Mouse (Mus musculus): ENCODE measurements at regions not wholly inside any gene's neighbourhood (a gene's known extent, or its start where the extent isn't known, plus 50 kb on each side); places are given as distances from the start of the nearest gene placed in this dataset.

DNA sequence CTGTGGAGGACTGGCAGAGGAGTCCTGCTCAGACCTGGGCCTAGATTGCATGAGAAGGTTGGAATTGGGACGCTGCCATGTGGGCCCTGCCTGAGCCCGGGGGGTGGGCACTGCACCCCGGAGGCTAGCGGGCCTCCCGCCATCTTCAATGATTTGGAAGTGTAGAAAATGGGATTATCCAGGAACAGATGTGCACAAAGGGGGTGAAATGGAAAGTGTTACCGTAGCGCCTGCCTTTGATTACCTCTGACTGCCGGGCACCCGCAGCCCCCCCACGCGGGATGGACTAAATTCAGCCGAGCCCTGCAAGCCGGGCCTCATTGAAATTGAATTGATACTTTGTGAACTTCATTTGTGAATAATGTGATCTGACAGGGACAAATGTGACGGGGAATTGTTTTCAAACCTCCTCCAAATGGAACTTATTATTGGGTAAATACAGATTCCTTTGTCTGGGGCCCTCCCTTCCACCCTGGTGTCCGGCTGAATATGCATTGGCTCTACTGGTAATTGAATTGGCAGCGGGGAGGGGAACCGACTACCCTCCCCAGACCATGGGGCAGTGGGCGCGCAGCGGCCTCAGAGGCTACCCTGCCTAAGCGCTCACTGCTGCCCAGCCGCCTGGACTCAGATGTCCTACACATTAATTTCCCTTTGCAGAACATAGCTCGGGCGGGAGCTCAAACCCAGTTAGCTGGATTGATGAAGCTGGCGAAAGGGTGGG is 77.9 kb upstream of the Nkx1-1 start:
- no peaks in the 10 kb centered on the region for H3K4me1 ChIP-seq (ENCODE audit: control insufficient read depth, insufficient read depth, low read length)
- no peaks in the 10 kb centered on the region for H3K27me3 ChIP-seq (ENCODE audit: control insufficient read depth, insufficient read depth, low read length)
- no peak overlapping the region for H3K27ac ChIP-seq (ENCODE audit: insufficient read depth, low read length)
- TF ChIP-seq POLR2A (IDR thresholded peaks at IDR 0.05; ENCODE audit: borderline replicate concordance, insufficient read depth, low read length) (no peak), CTCF (IDR thresholded peaks at IDR 0.05; ENCODE audit: borderline replicate concordance, insufficient read depth, low read depth, low read length) (no peak)
- WGBS = 28% methylated on average over 25 of the region's 25 CpGs
- no peak for DNase-seq
- peak overlapping the region; percentile 34 for H3K4me3 ChIP-seq (replicated peaks; ENCODE audit: insufficient read depth, low read depth, low read length)

GRCm38 (mm10) chr5:33505786-33506185 is 72.0 kb upstream of the Nkx1-1 start:
- WGBS = 70% methylated on average over 13 of the region's 13 CpGs

GRCm38 (mm10) chr5:33501735-33502495 is 68.1 kb upstream of the Nkx1-1 start:
- 35% methylated on average over 23 of the region's 23 CpGs for WGBS
- Histone ChIP-seq H3K4me3 (replicated peaks; ENCODE audit: insufficient read depth, low read depth, low read length) (no peak overlapping the region), H3K4me1 (ENCODE audit: control insufficient read depth, insufficient read depth, low read length) (no peaks in the 10 kb centered on the region), H3K27me3 (ENCODE audit: control insufficient read depth, insufficient read depth, low read length) (no peaks in the 10 kb centered on the region; the same call in 1 of the 2 replicates), H3K27ac (ENCODE audit: insufficient read depth, low read length) (no peak overlapping the region)
- TF ChIP-seq CTCF (IDR thresholded peaks at IDR 0.05; ENCODE audit: borderline replicate concordance, insufficient read depth, low read depth, low read length) = no peak
- TF ChIP-seq POLR2A (IDR thresholded peaks at IDR 0.05; ENCODE audit: borderline replicate concordance, insufficient read depth, low read length) = no peak
- DNase-seq = no peak

More at GRCm38 (mm10) chr5:33505786-33506185, 72.0 kb upstream of the Nkx1-1 start:
- H3K4me1 ChIP-seq (ENCODE audit: control insufficient read depth, insufficient read depth, low read length) = no peaks in the 10 kb centered on the region
- no peak for TF ChIP-seq POLR2A (IDR thresholded peaks at IDR 0.05; ENCODE audit: borderline replicate concordance, insufficient read depth, low read length)
- TF ChIP-seq CTCF (IDR thresholded peaks at IDR 0.05; ENCODE audit: borderline replicate concordance, insufficient read depth, low read depth, low read length) = no peak
- no peaks in the 10 kb centered on the region; the same call in 1 of the 2 replicates for H3K27me3 ChIP-seq (ENCODE audit: control insufficient read depth, insufficient read depth, low read length)
- H3K27ac ChIP-seq (ENCODE audit: insufficient read depth, low read length) = no peak overlapping the region
- H3K4me3 ChIP-seq (replicated peaks; ENCODE audit: insufficient read depth, low read depth, low read length) = no peak overlapping the region
- DNase-seq = no peak

DNA sequence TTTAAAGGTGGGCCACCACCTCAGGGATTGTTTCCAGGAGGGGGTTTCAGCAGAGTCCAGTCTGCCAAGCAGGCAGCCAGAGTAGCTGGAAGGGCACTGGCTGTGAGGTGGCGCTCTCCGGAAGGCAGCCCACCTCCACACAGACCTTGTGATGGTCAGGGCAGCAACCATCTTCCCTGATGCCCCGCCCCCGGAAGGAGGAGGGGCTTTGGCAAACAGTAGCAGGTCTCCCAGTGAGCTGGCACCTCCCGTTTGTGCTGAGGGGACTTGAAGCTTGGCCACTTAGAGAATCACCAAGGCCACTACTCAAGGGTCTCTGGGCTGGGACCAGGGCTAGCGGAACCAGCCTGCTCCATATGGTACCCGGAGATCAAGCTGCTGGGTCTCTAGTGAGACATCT is 67.4 kb upstream of the Nkx1-1 start:
- WGBS = 50% methylated on average over 7 of the region's 7 CpGs
- H3K4me1 ChIP-seq (ENCODE audit: control insufficient read depth, insufficient read depth, low read length) = no peaks in the 10 kb centered on the region

DNA sequence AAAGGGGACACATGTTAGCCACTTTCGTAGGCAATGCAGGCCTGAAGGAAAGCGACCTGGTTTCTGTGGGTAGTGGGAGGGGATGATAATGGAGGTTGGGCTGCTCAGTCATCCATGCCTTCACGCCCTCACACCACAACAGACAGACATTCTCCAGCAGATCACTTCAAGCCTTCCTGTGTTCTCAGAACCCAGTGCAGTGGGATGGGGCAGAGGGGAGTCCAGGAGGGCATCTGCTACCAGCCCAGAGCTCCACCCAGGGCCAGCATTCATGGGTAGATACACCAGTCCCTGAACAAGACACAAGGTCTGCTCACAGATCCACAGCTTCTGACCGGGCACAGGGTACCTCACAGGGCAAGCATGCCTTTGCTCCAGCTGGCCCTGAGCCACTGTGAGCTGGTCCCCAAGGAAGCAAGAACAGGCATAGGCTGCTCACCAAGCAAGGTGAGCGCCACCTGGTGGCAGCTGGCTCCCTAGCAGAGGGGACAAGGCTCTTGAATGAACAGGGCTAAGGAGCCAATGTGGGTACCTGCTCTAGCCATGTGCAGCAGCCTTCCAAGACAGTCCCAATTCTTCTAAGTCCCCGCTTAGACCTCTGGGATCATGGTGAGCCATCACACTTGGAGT is 62.2 kb upstream of the Nkx1-1 start:
- no peak for TF ChIP-seq POLR2A (IDR thresholded peaks at IDR 0.05; ENCODE audit: borderline replicate concordance, insufficient read depth, low read length)
- TF ChIP-seq CTCF (IDR thresholded peaks at IDR 0.05; ENCODE audit: borderline replicate concordance, insufficient read depth, low read depth, low read length) = peak; percentile 87
- 21% methylated on average over 6 of the region's 6 CpGs for WGBS
- peak; percentile 68 to 77 for DNase-seq
- Histone ChIP-seq H3K4me1 (ENCODE audit: control insufficient read depth, insufficient read depth, low read length) (no peaks in the 10 kb centered on the region), H3K27me3 (ENCODE audit: control insufficient read depth, insufficient read depth, low read length) (no peaks in the 10 kb centered on the region), H3K27ac (ENCODE audit: insufficient read depth, low read length) (no peak overlapping the region), H3K4me3 (replicated peaks; ENCODE audit: insufficient read depth, low read depth, low read length) (no peak overlapping the region)

More for the DNA sequence above, 67.4 kb upstream of the Nkx1-1 start:
- no peak for TF ChIP-seq CTCF (IDR thresholded peaks at IDR 0.05; ENCODE audit: borderline replicate concordance, insufficient read depth, low read depth, low read length)
- H3K27ac ChIP-seq (ENCODE audit: insufficient read depth, low read length) = no peak overlapping the region
- no peak overlapping the region for H3K4me3 ChIP-seq (replicated peaks; ENCODE audit: insufficient read depth, low read depth, low read length)
- no peak for DNase-seq
- no peaks in the 10 kb centered on the region; the same call in 1 of the 2 replicates for H3K27me3 ChIP-seq (ENCODE audit: control insufficient read depth, insufficient read depth, low read length)

DNA sequence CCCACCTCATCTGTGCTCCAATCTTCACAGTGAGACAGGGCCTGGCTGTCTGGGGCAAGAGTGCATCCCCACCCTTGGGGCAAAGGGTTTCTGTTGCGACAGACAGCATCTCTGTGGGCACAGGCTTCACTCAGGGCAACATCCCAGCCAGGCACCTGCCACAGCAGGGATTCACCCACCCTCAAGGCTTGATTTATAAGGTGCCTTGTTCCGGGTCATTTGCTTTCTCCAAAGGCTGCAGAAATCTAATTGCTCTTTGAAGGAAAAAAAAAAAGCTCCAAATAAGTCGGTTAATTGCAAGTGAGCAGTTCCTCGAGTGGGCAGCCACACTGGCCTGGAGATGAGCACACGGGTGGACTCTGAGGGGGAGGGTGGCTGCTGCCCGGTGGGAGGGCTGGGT is 61.5 kb upstream of the Nkx1-1 start:
- no peaks in the 10 kb centered on the region for H3K27me3 ChIP-seq (ENCODE audit: control insufficient read depth, insufficient read depth, low read length)
- H3K4me1 ChIP-seq (ENCODE audit: control insufficient read depth, insufficient read depth, low read length) = no peaks in the 10 kb centered on the region
- no peak overlapping the region for H3K27ac ChIP-seq (ENCODE audit: insufficient read depth, low read length)
- 48% methylated on average over 6 of the region's 6 CpGs for WGBS
- TF ChIP-seq CTCF (IDR thresholded peaks at IDR 0.05; ENCODE audit: borderline replicate concordance, insufficient read depth, low read depth, low read length) (no peak), POLR2A (IDR thresholded peaks at IDR 0.05; ENCODE audit: borderline replicate concordance, insufficient read depth, low read length) (no peak)
- H3K4me3 ChIP-seq (replicated peaks; ENCODE audit: insufficient read depth, low read depth, low read length) = no peak overlapping the region
- no peak for DNase-seq

- H3K27ac ChIP-seq (ENCODE audit: insufficient read depth, low read length) = no peak overlapping the region
- no peak for DNase-seq
- H3K4me3 ChIP-seq (replicated peaks; ENCODE audit: insufficient read depth, low read depth, low read length) = no peak overlapping the region
- TF ChIP-seq CTCF (IDR thresholded peaks at IDR 0.05; ENCODE audit: borderline replicate concordance, insufficient read depth, low read depth, low read length) (no peak), POLR2A (IDR thresholded peaks at IDR 0.05; ENCODE audit: borderline replicate concordance, insufficient read depth, low read length) (no peak)
- 66% methylated on average over 11 of the region's 11 CpGs for WGBS
- no peaks in the 10 kb centered on the region for H3K4me1 ChIP-seq (ENCODE audit: control insufficient read depth, insufficient read depth, low read length)
- H3K27me3 ChIP-seq (ENCODE audit: control insufficient read depth, insufficient read depth, low read length) = no peaks in the 10 kb centered on the region
These were observed 59.0 kb upstream of the Nkx1-1 start for GRCm38 (mm10) chr5:33492604-33493315.
